Mouse (Mus musculus) myocyte (in vitro differentiated cells): ENCODE data around the gene Rere. TPM values are rescaled to one million over a fixed set of nuclear protein-coding genes. Genes with fewer than 3 reads are reported as not detected.

Source experiments
- H3K27me3 ChIP-seq: one replicate; pipeline ENCODE4 v1.6.1; 2011; ENCODE audit not compliant: control insufficient read depth, insufficient read depth, insufficient read length
- H3K36me3 ChIP-seq: one replicate; pipeline ENCODE4 v1.6.1; 2011; ENCODE audit not compliant: control insufficient read depth, insufficient read depth
- H3K4me2 ChIP-seq: one replicate; pipeline ENCODE4 v1.6.1; 2011; ENCODE audit warnings: low read depth, control low read depth
- H3K4me3 ChIP-seq: one replicate; pipeline ENCODE4 v1.5.1; 2011; ENCODE audit warnings: mild to moderate bottlenecking, control low read depth, moderate library complexity
- H3K79me2 ChIP-seq: one replicate; pipeline ENCODE4 v1.6.1; 2011; ENCODE audit not compliant: control insufficient read depth, insufficient read depth
- H3ac ChIP-seq: one replicate; pipeline ENCODE4 v1.6.1; 2011; ENCODE audit not compliant: control insufficient read depth, insufficient read length
- CEBPB ChIP-seq: IDR thresholded peaks from 2 replicates; pipeline ENCODE4 v1.6.1; 2011; ENCODE audit warnings: mild to moderate bottlenecking, moderate library complexity; ENCODE audit not compliant: poor library complexity, insufficient read depth, severe bottlenecking
- E2F4 ChIP-seq: IDR thresholded peaks from one replicate; pipeline ENCODE4 v1.6.1; 2011; ENCODE audit warnings: mild to moderate bottlenecking, control low read depth, moderate library complexity; ENCODE audit not compliant: insufficient read depth
- MAX ChIP-seq: IDR thresholded peaks from one replicate; pipeline ENCODE4 v1.6.1; 2011; ENCODE audit warnings: low read depth, mild to moderate bottlenecking, control low read depth
- MYOD1 ChIP-seq, 3 experiments: IDR thresholded peaks; one replicate each; pipeline ENCODE4 v1.6.1; 2011; ENCODE audit warnings: control low read depth in 2 of 3, low read depth in 2 of 3, mild to moderate bottlenecking in 2 of 3, moderate library complexity in 1 of 3; ENCODE audit not compliant: insufficient read length in 2 of 3, control insufficient read depth in 1 of 3
- MYOG ChIP-seq, 3 experiments: IDR thresholded peaks; one replicate each; pipeline ENCODE4 v1.6.1; 2011; ENCODE audit warnings: control low read depth in 2 of 3, low read depth in 2 of 3, mild to moderate bottlenecking in 2 of 3; ENCODE audit not compliant: insufficient read length in 2 of 3, control insufficient read depth in 1 of 3, insufficient read depth in 1 of 3
- POLR2A ChIP-seq: IDR thresholded peaks from one replicate; pipeline ENCODE4 v1.6.1; 2011; ENCODE audit warnings: low read depth, mild to moderate bottlenecking, control low read depth, moderate library complexity; ENCODE audit not compliant: insufficient read length
- POLR2AphosphoS2 ChIP-seq: IDR thresholded peaks from one replicate; pipeline ENCODE4 v1.6.1; 2011; ENCODE audit warnings: low read depth, control low read depth; ENCODE audit not compliant: insufficient read length
- REST ChIP-seq: IDR thresholded peaks from one replicate; pipeline ENCODE4 v1.6.1; 2011; ENCODE audit warnings: mild to moderate bottlenecking, control low read depth, moderate library complexity; ENCODE audit not compliant: insufficient read depth, insufficient read length
- SRF ChIP-seq: IDR thresholded peaks from one replicate; pipeline ENCODE4 v1.6.1; 2011; ENCODE audit warnings: low read depth; ENCODE audit not compliant: control insufficient read depth, insufficient read length
- TCF12 ChIP-seq: IDR thresholded peaks from one replicate; pipeline ENCODE4 v1.6.1; 2011; ENCODE audit warnings: mild to moderate bottlenecking, control low read depth; ENCODE audit not compliant: poor library complexity, insufficient read depth, severe bottlenecking
- TCF3 ChIP-seq: IDR thresholded peaks from one replicate; pipeline ENCODE4 v1.6.1; 2011; ENCODE audit warnings: low read depth, control low read depth; ENCODE audit not compliant: insufficient read length
- USF1 ChIP-seq: IDR thresholded peaks from one replicate; pipeline ENCODE4 v1.6.1; 2011; ENCODE audit warnings: low read depth, mild to moderate bottlenecking, control low read depth, moderate library complexity
- polyA plus RNA-seq: library from polyadenylated mRNA; unstranded; fragments of >200 nt; fragmentation: generic; extraction: Trizol; gene quantifications from one replicate; pipeline ENCODE4 v1.2.1, GENCODE M21; 2012; ENCODE audit warnings: missing spikeins

Rere gene
- polyA plus RNA-seq, 1 experiment = 34.0 TPM

- Histone ChIP-seq H3K36me3 (no peaks in the 10 kb centered on the region), H3K4me3 (no peak overlapping the region), H3K79me2 (peaks cover 63% of the 10 kb centered on the region), H3K27me3 (no peaks in the 10 kb centered on the region), H3ac (no peak overlapping the region), H3K4me2 (peak overlapping the region; percentile 43)
- no peak for TF ChIP-seq POLR2AphosphoS2
- TF ChIP-seq CEBPB = no peak
- TF ChIP-seq MYOG (IDR thresholded peaks at IDR 0.05; ENCODE audit: control insufficient read depth in 1 of 3, insufficient read depth in 1 of 3, insufficient read length in 2 of 3, low read depth in 2 of 3) = no peak
- no peak for TF ChIP-seq USF1
- TF ChIP-seq POLR2A = no peak
- TF ChIP-seq TCF12 = no peak
- TF ChIP-seq E2F4 = no peak
- TF ChIP-seq TCF3 = no peak
- no peak for TF ChIP-seq SRF
- TF ChIP-seq MAX = no peak
- TF ChIP-seq REST = no peak
- TF ChIP-seq MYOD1 (IDR thresholded peaks at IDR 0.05; ENCODE audit: control insufficient read depth in 1 of 3, insufficient read length in 2 of 3, low read depth in 2 of 3) = no peak
Measured at GRCm38 (mm10) chr4:150344526-150344925, 63.1 kb downstream of the Rere start.

DNA sequence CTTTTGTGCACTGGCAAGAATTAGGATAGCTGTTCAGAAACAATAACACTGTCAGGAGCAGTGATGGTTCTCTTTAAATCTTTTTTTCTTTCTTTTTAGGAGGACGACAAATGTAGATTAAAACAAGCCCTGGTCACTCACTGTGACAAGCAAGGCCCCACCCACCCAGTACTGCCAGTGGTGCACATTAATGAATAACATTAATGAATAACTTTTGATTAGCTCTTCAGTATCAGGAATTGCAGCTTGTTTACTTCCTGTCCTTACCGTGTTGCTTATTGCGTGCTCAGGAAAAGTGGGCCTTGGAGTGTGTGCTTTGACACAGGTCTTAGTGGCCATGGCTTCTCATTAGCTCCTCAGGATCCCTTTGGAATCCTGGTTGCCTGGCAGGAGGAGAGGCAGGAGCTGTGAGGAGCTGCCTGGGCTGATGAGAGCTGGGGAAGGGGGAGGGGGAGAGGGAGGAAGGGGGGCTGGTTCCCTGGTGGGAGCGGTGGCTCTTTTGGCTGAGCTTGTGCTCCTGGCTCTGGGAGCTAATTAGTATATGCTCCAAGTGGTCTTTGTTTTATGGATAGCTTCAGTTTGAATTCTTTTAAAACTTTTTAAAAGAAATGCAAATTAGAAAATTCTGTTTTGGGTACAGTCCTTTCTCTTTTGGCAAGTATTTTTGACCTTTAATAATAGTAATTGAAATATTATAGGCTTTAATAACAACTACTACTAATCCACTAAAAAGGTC is 65.4 kb downstream of the Rere start:
- H3ac ChIP-seq = no peak overlapping the region
- no peak overlapping the region for H3K4me3 ChIP-seq
- peaks cover 74% of the 10 kb centered on the region for H3K79me2 ChIP-seq
- TF ChIP-seq MYOD1 (IDR thresholded peaks at IDR 0.05; ENCODE audit: control insufficient read depth in 1 of 3, insufficient read length in 2 of 3, low read depth in 2 of 3) (no peak), MYOG (IDR thresholded peaks at IDR 0.05; ENCODE audit: control insufficient read depth in 1 of 3, insufficient read depth in 1 of 3, insufficient read length in 2 of 3, low read depth in 2 of 3) (no peak), POLR2AphosphoS2 (no peak)
- no peaks in the 10 kb centered on the region for H3K36me3 ChIP-seq
- no peak overlapping the region for H3K4me2 ChIP-seq
- H3K27me3 ChIP-seq = no peaks in the 10 kb centered on the region

- Histone ChIP-seq H3K79me2 (peaks cover 79% of the 10 kb centered on the region), H3K36me3 (no peaks in the 10 kb centered on the region), H3K4me3 (no peak overlapping the region), H3K27me3 (no peaks in the 10 kb centered on the region), H3ac (no peak overlapping the region), H3K4me2 (no peak overlapping the region)
- TF ChIP-seq MAX = no peak
- no peak for TF ChIP-seq POLR2A
- no peak for TF ChIP-seq REST
- TF ChIP-seq SRF = no peak
- TF ChIP-seq CEBPB = no peak
Measured at GRCm38 (mm10) chr4:150347387-150347672, 65.9 kb downstream of the Rere start.

- no peaks in the 10 kb centered on the region for H3K36me3 ChIP-seq
Measured at GRCm38 (mm10) chr4:150349680-150350101, 68.2 kb downstream of the Rere start.

GRCm38 (mm10) chr4:150351419-150352075 is 70.1 kb downstream of the Rere start:
- peaks cover 79% of the 10 kb centered on the region for H3K79me2 ChIP-seq
- TF ChIP-seq MAX (no peak), REST (no peak), SRF (no peak)

More at GRCm38 (mm10) chr4:150349680-150350101, 68.2 kb downstream of the Rere start:
- peaks cover 77% of the 10 kb centered on the region for H3K79me2 ChIP-seq
- no peak for TF ChIP-seq E2F4
- TF ChIP-seq MYOD1 (IDR thresholded peaks at IDR 0.05; ENCODE audit: control insufficient read depth in 1 of 3, insufficient read length in 2 of 3, low read depth in 2 of 3) = no peak
- no peak for TF ChIP-seq POLR2AphosphoS2
- TF ChIP-seq POLR2A = no peak
- no peak for TF ChIP-seq MYOG (IDR thresholded peaks at IDR 0.05; ENCODE audit: control insufficient read depth in 1 of 3, insufficient read depth in 1 of 3, insufficient read length in 2 of 3, low read depth in 2 of 3)
- no peak for TF ChIP-seq TCF12
- TF ChIP-seq TCF3 = no peak
- TF ChIP-seq REST = no peak
- no peak for TF ChIP-seq SRF
- TF ChIP-seq CEBPB = no peak
- TF ChIP-seq MAX = no peak
- no peak for TF ChIP-seq USF1
- no peaks in the 10 kb centered on the region for H3K27me3 ChIP-seq
- H3K4me3 ChIP-seq = no peak overlapping the region
- no peak overlapping the region for H3K4me2 ChIP-seq
- no peak overlapping the region for H3ac ChIP-seq

More at GRCm38 (mm10) chr4:150351419-150352075, 70.1 kb downstream of the Rere start:
- Histone ChIP-seq H3K27me3 (no peaks in the 10 kb centered on the region), H3K4me2 (no peak overlapping the region), H3ac (no peak overlapping the region), H3K4me3 (no peak overlapping the region), H3K36me3 (no peaks in the 10 kb centered on the region)
